8 mouse cellular contexts compared by ENCODE assay signal in the genomic region with DNA sequence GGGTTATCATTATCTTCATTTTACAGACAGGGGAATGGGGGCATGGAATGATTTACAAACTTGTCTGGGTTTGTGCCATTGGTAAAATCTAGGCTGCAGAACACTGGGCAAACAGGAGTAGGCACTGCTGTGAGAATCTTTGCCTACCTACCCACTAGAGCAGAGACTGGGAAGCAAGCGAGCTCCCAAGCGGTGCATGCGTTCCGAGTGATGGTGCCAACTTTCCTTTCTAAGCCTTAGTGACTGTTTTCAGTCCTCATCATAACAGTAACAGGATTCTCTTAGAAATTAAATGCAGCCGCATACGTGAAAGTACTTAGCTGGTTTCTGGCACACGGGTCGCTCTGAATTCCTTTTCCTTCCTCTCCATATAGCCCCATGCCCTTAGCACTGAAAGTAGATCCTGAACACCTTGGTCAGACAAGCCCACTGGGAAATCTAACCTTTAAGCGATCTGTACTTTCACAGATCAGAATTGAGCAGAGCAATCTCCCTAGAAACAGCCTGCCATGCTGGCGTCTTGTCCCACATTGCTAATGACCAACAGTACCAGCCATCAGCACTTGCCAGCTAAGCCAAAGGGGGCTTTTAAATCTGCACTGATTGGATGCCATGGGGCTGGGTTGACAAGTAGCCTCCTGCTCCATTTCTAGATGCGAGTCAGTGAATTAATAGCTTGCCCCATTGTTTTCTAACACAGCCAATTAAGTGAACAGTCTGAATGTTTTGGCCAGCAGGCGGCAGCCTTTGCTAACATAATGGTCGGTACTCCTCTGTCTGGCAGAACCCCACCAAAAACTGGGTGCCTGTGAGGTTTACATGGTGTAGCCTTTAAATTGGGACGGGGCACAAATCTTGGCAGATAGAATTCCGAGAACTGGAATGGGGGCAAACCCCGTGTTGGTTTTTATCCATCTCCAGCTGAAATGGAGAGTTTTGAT. TPM values are rescaled to one million over a fixed set of nuclear protein-coding genes. Genes with fewer than 3 reads are reported as not detected.
A peak's percentile ranks its signal among the peaks of the same experiment; 100 is the strongest.
DNase-seq lines count a peak whose midpoint lies in the region; ATAC-seq and TF ChIP-seq lines count a peak whose summit lies in the region.

No protein-coding gene starts in this region.

- H3K79me3 ChIP-seq in C2C12 (ENCODE audit: low read depth) = no peaks in the 10 kb centered on the region

- peak; percentile 84 for DNase-seq in forebrain, embryonic 10.5 days (ENCODE audit: extremely low spot score, low spot score)
- peak; percentile 91 for DNase-seq in kidney, postnatal 0 days (ENCODE audit: low spot score)
- DNase-seq in liver, embryonic 11.5 days (ENCODE audit: low spot score) = peak; percentile 65
- DNase-seq in neural tube, embryonic 11.5 days (ENCODE audit: low spot score) = peak; percentile 88

- no peak for TF ChIP-seq POLR2A in bone marrow, adult 2 months (IDR thresholded peaks at IDR 0.05; ENCODE audit: borderline replicate concordance, control insufficient read depth, low read depth, low read length)

- H3K4me2 ChIP-seq in heart, embryonic 14.5 days (ENCODE audit: low read length) = peak overlapping the region; percentile 46
- H3K4me2 ChIP-seq in kidney, postnatal 0 days (ENCODE audit: low read length) = peak overlapping the region; percentile 45; the same call in 1 of the 2 replicates
- no peak overlapping the region for H3K4me2 ChIP-seq in liver, embryonic 11.5 days
- H3K4me2 ChIP-seq in neural tube, embryonic 11.5 days (ENCODE audit: low read depth) = peak overlapping the region; percentile 23; the same call in 1 of the 2 replicates
- H3K4me2 ChIP-seq in stomach, embryonic 16.5 days (ENCODE audit: low read depth, low read length) = peak overlapping the region; percentile 40; the same call in 1 of the 2 replicates

- no peak overlapping the region for H3K27ac ChIP-seq in bone marrow, adult 2 months (ENCODE audit: control insufficient read depth, insufficient read depth, low read depth, low read length, poor library complexity)
- H3K27ac ChIP-seq in forebrain, embryonic 10.5 days = no peak overlapping the region
- H3K27ac ChIP-seq in heart, embryonic 14.5 days (replicated peaks in 1 of 2; ENCODE audit: control insufficient read depth in 1 of 2, insufficient read depth in 1 of 2, low read depth in 2 of 2, low read length in 2 of 2) = no peak overlapping the region
- H3K27ac ChIP-seq in kidney, postnatal 0 days = no peak overlapping the region
- no peak overlapping the region for H3K27ac ChIP-seq in liver, embryonic 11.5 days (ENCODE audit: low read depth, low read length)
- no peak overlapping the region for H3K27ac ChIP-seq in neural tube, embryonic 11.5 days (ENCODE audit: low read depth, low read length)
- H3K27ac ChIP-seq in stomach, embryonic 16.5 days (ENCODE audit: low read length) = no peak overlapping the region; the same call in 1 of the 2 replicates

- no peaks in the 10 kb centered on the region for H3K9me3 ChIP-seq in forebrain, embryonic 10.5 days
- no peaks in the 10 kb centered on the region for H3K9me3 ChIP-seq in heart, embryonic 14.5 days (ENCODE audit: control insufficient read depth, low read length)
- no peaks in the 10 kb centered on the region for H3K9me3 ChIP-seq in kidney, postnatal 0 days (replicated peaks; ENCODE audit: low read length)
- no peaks in the 10 kb centered on the region for H3K9me3 ChIP-seq in liver, embryonic 11.5 days (ENCODE audit: control insufficient read depth, low read length)
- H3K9me3 ChIP-seq in neural tube, embryonic 11.5 days (ENCODE audit: control insufficient read depth, low read length) = no peaks in the 10 kb centered on the region
- H3K9me3 ChIP-seq in stomach, embryonic 16.5 days (replicated peaks; ENCODE audit: control insufficient read depth, low read length) = no peaks in the 10 kb centered on the region

- WGBS in bone marrow, adult 2 months = 55% methylated on average over 16 of the region's 16 CpGs
- 56% methylated on average over 16 of the region's 16 CpGs for WGBS in forebrain, embryonic 10.5 days
- WGBS in heart, embryonic 14.5 days = 54% methylated on average over 16 of the region's 16 CpGs
- WGBS in kidney, postnatal 0 days = 55% methylated on average over 16 of the region's 16 CpGs
- WGBS in liver, embryonic 11.5 days = 53% methylated on average over 16 of the region's 16 CpGs
- WGBS in neural tube, embryonic 11.5 days = 53% methylated on average over 16 of the region's 16 CpGs
- WGBS in stomach, embryonic 16.5 days = 53% methylated on average over 16 of the region's 16 CpGs

- H3K27me3 ChIP-seq in C2C12 (ENCODE audit: control insufficient read depth, insufficient read depth, insufficient read length) = no peaks in the 10 kb centered on the region
- peaks cover 8% of the 10 kb centered on the region; the same call in 1 of the 2 replicates for H3K27me3 ChIP-seq in forebrain, embryonic 10.5 days (ENCODE audit: poor library complexity, severe bottlenecking)
- no peaks in the 10 kb centered on the region for H3K27me3 ChIP-seq in heart, embryonic 14.5 days (ENCODE audit: control insufficient read depth, insufficient read depth, low read length)
- no peaks in the 10 kb centered on the region for H3K27me3 ChIP-seq in kidney, postnatal 0 days (ENCODE audit: insufficient read depth, low read length)
- H3K27me3 ChIP-seq in liver, embryonic 11.5 days (replicated peaks; ENCODE audit: control insufficient read depth, insufficient read depth, low read length) = no peaks in the 10 kb centered on the region
- no peaks in the 10 kb centered on the region for H3K27me3 ChIP-seq in neural tube, embryonic 11.5 days (ENCODE audit: control insufficient read depth, insufficient read depth, low read length)
- no peaks in the 10 kb centered on the region for H3K27me3 ChIP-seq in stomach, embryonic 16.5 days (ENCODE audit: control insufficient read depth, insufficient read depth, low read length)

- TF ChIP-seq CTCF in C2C12 (IDR thresholded peaks at IDR 0.05; ENCODE audit: control insufficient read depth, insufficient read depth, insufficient read length) = peak; percentile 62
- TF ChIP-seq CTCF in bone marrow, adult 2 months (IDR thresholded peaks at IDR 0.05; ENCODE audit: control insufficient read depth, insufficient read depth, low read length) = peak; percentile 49
- peak; percentile 92 for TF ChIP-seq CTCF in kidney, postnatal 0 days (IDR thresholded peaks at IDR 0.05; ENCODE audit: low read depth)

- no peak overlapping the region for H3K9ac ChIP-seq in heart, embryonic 14.5 days (ENCODE audit: low read length)
- H3K9ac ChIP-seq in kidney, postnatal 0 days (ENCODE audit: low read depth, low read length) = no peak overlapping the region
- no peak overlapping the region for H3K9ac ChIP-seq in liver, embryonic 11.5 days (ENCODE audit: low read depth, low read length)
- no peak overlapping the region for H3K9ac ChIP-seq in neural tube, embryonic 11.5 days (ENCODE audit: low read length)
- H3K9ac ChIP-seq in stomach, embryonic 16.5 days (ENCODE audit: low read length) = 0 out of 2 replicates have a peak overlapping the region, but pooled peaks have one; percentile 33

- H3K4me3 ChIP-seq in C2C12 (ENCODE audit: insufficient read depth, poor library complexity, severe bottlenecking) = no peak overlapping the region
- H3K4me3 ChIP-seq in bone marrow, adult 2 months (replicated peaks; ENCODE audit: control insufficient read depth, low read depth, low read length) = no peak overlapping the region
- H3K4me3 ChIP-seq in forebrain, embryonic 10.5 days = no peak overlapping the region
- H3K4me3 ChIP-seq in heart, embryonic 14.5 days (ENCODE audit: control insufficient read depth in 1 of 2, insufficient read depth in 1 of 2, low read depth in 1 of 2, low read length in 2 of 2) = no peak overlapping the region
- no peak overlapping the region for H3K4me3 ChIP-seq in kidney, postnatal 0 days (replicated peaks; ENCODE audit: low read depth, low read length)
- H3K4me3 ChIP-seq in liver, embryonic 11.5 days (ENCODE audit: low read depth, low read length) = no peak overlapping the region
- H3K4me3 ChIP-seq in neural tube, embryonic 11.5 days (ENCODE audit: low read depth, low read length) = no peak overlapping the region
- H3K4me3 ChIP-seq in stomach, embryonic 16.5 days (replicated peaks; ENCODE audit: low read length) = peak overlapping the region; percentile 21; the same call in 1 of the 2 replicates

- H3K36me3 ChIP-seq in C2C12 (ENCODE audit: control insufficient read depth, insufficient read depth) = no peaks in the 10 kb centered on the region
- no peaks in the 10 kb centered on the region for H3K36me3 ChIP-seq in forebrain, embryonic 10.5 days (replicated peaks)
- H3K36me3 ChIP-seq in heart, embryonic 14.5 days (ENCODE audit: control insufficient read depth, insufficient read depth, low read length) = no peaks in the 10 kb centered on the region
- no peaks in the 10 kb centered on the region for H3K36me3 ChIP-seq in kidney, postnatal 0 days (ENCODE audit: insufficient read depth, low read length)
- H3K36me3 ChIP-seq in liver, embryonic 11.5 days (ENCODE audit: control insufficient read depth, insufficient read depth, low read length) = no peaks in the 10 kb centered on the region
- H3K36me3 ChIP-seq in neural tube, embryonic 11.5 days (ENCODE audit: control insufficient read depth, insufficient read depth, low read length) = no peaks in the 10 kb centered on the region
- H3K36me3 ChIP-seq in stomach, embryonic 16.5 days (ENCODE audit: control insufficient read depth, insufficient read depth, low read length) = no peaks in the 10 kb centered on the region

- ATAC-seq in heart, embryonic 14.5 days (ENCODE audit: insufficient number of reproducible peaks, insufficient read depth, low FRiP score, low read depth) = no peak
- peak; percentile 59 for ATAC-seq in kidney, postnatal 0 days (replicated peaks; ENCODE audit: low FRiP score, low read depth)
- 0 out of 2 replicates have a peak, but pooled peaks have one; percentile 45 for ATAC-seq in liver, embryonic 11.5 days (replicated peaks; ENCODE audit: low FRiP score)
- peak; percentile 86 for ATAC-seq in neural tube, embryonic 11.5 days (ENCODE audit: insufficient read depth, low FRiP score, low TSS enrichment)
- peak; percentile 72 for ATAC-seq in stomach, embryonic 16.5 days (ENCODE audit: insufficient read depth, low FRiP score)

- H3K79me2 ChIP-seq in C2C12 (ENCODE audit: control insufficient read depth, insufficient read depth) = no peaks in the 10 kb centered on the region

- H3ac ChIP-seq in C2C12 (ENCODE audit: control insufficient read depth, insufficient read length, low read depth) = no peak overlapping the region

- no peaks in the 10 kb centered on the region; the same call in 1 of the 2 replicates for H3K4me1 ChIP-seq in bone marrow, adult 2 months (ENCODE audit: control insufficient read depth, insufficient read depth, low read length)
- peaks cover 27% of the 10 kb centered on the region for H3K4me1 ChIP-seq in forebrain, embryonic 10.5 days
- no peaks in the 10 kb centered on the region; a peak in 1 of 4 replicates for H3K4me1 ChIP-seq in heart, embryonic 14.5 days (ENCODE audit: control insufficient read depth in 2 of 2, insufficient read depth in 2 of 2, low read length in 2 of 2)
- 0 out of 2 replicates have a peak, but pooled peaks cover 3% of the 10 kb centered on the region for H3K4me1 ChIP-seq in kidney, postnatal 0 days (replicated peaks; ENCODE audit: insufficient read depth, low read length)
- H3K4me1 ChIP-seq in liver, embryonic 11.5 days (replicated peaks; ENCODE audit: control insufficient read depth, insufficient read depth, low read length) = no peaks in the 10 kb centered on the region
- H3K4me1 ChIP-seq in neural tube, embryonic 11.5 days (ENCODE audit: control insufficient read depth, insufficient read depth, low read length) = peaks cover 5% of the 10 kb centered on the region; the same call in 1 of the 2 replicates
- H3K4me1 ChIP-seq in stomach, embryonic 16.5 days (ENCODE audit: control insufficient read depth, insufficient read depth, low read length) = 0 out of 2 replicates have a peak, but pooled peaks cover 2% of the 10 kb centered on the region

RNA-seq across cellular contexts. Expression of gene Tyw5, which starts 21.7 kb away (rescaled TPM):
- polyA plus RNA-seq in C2C12 (2012; fragmentation: generic; extraction: Trizol) = 8.6 TPM
- 2.9 and 5.6 TPM in 2 replicates for polyA plus RNA-seq in bone marrow, adult 2 months (2011; ENCODE audit: insufficient read depth, insufficient read length, low replicate concordance, missing spikeins)
- polyA plus RNA-seq in forebrain, embryonic 10.5 days (2016; fragmentation: Nextera tagmentation; extraction: Ambion mirVana) = 31.7 and 37.0 TPM in 2 replicates
- polyA plus RNA-seq in heart, embryonic 14.5 days (2014; fragmentation: Nextera tagmentation; extraction: Ambion mirVana) = 17.1 and 18.2 TPM in 2 replicates
- polyA plus RNA-seq in kidney, postnatal 0 days (2015; fragmentation: Nextera tagmentation; extraction: Ambion mirVana) = 26.2 and 27.5 TPM in 2 replicates
- 27.1 and 27.5 TPM in 2 replicates for polyA plus RNA-seq in liver, embryonic 11.5 days (2014; fragmentation: Nextera tagmentation; extraction: Ambion mirVana)
- 20.6 and 24.1 TPM in 2 replicates for polyA plus RNA-seq in neural tube, embryonic 11.5 days (2014; fragmentation: Nextera tagmentation; extraction: Ambion mirVana)
- polyA plus RNA-seq in stomach, embryonic 16.5 days (2015; fragmentation: Nextera tagmentation; extraction: Ambion mirVana) = 27.2 and 29.2 TPM in 2 replicates

RNA-seq across cellular contexts. Expression of gene Maip1, which starts 22.5 kb away (rescaled TPM):
- 6.8 TPM for polyA plus RNA-seq in C2C12 (2012; fragmentation: generic; extraction: Trizol)
- 3.1 and 3.4 TPM in 2 replicates for polyA plus RNA-seq in bone marrow, adult 2 months (2011; ENCODE audit: insufficient read depth, insufficient read length, low replicate concordance, missing spikeins)
- polyA plus RNA-seq in forebrain, embryonic 10.5 days (2016; fragmentation: Nextera tagmentation; extraction: Ambion mirVana) = 18.4 and 18.6 TPM in 2 replicates
- 14.6 and 15.7 TPM in 2 replicates for polyA plus RNA-seq in heart, embryonic 14.5 days (2014; fragmentation: Nextera tagmentation; extraction: Ambion mirVana)
- 23.3 and 24.7 TPM in 2 replicates for polyA plus RNA-seq in kidney, postnatal 0 days (2015; fragmentation: Nextera tagmentation; extraction: Ambion mirVana)
- polyA plus RNA-seq in liver, embryonic 11.5 days (2014; fragmentation: Nextera tagmentation; extraction: Ambion mirVana) = 17.5 and 17.8 TPM in 2 replicates
- 17.0 and 17.2 TPM in 2 replicates for polyA plus RNA-seq in neural tube, embryonic 11.5 days (2014; fragmentation: Nextera tagmentation; extraction: Ambion mirVana)
- 15.8 and 17.1 TPM in 2 replicates for polyA plus RNA-seq in stomach, embryonic 16.5 days (2015; fragmentation: Nextera tagmentation; extraction: Ambion mirVana)

RNA-seq across cellular contexts. Expression of gene 1700066M21Rik, which starts 51.2 kb away (rescaled TPM):
- polyA plus RNA-seq in C2C12 (2012; fragmentation: generic; extraction: Trizol) = 4.4 TPM
- 1.2 and 4.5 TPM in 2 replicates for polyA plus RNA-seq in bone marrow, adult 2 months (2011; ENCODE audit: insufficient read depth, insufficient read length, low replicate concordance, missing spikeins)
- polyA plus RNA-seq in forebrain, embryonic 10.5 days (2016; fragmentation: Nextera tagmentation; extraction: Ambion mirVana) = 9.5 and 10.5 TPM in 2 replicates
- 7.5 and 8.7 TPM in 2 replicates for polyA plus RNA-seq in heart, embryonic 14.5 days (2014; fragmentation: Nextera tagmentation; extraction: Ambion mirVana)
- polyA plus RNA-seq in kidney, postnatal 0 days (2015; fragmentation: Nextera tagmentation; extraction: Ambion mirVana) = 10.6 and 11.1 TPM in 2 replicates
- 15.5 and 18.0 TPM in 2 replicates for polyA plus RNA-seq in liver, embryonic 11.5 days (2014; fragmentation: Nextera tagmentation; extraction: Ambion mirVana)
- polyA plus RNA-seq in neural tube, embryonic 11.5 days (2014; fragmentation: Nextera tagmentation; extraction: Ambion mirVana) = 10.6 and 14.3 TPM in 2 replicates
- 11.5 and 14.8 TPM in 2 replicates for polyA plus RNA-seq in stomach, embryonic 16.5 days (2015; fragmentation: Nextera tagmentation; extraction: Ambion mirVana)
